Mouse (Mus musculus): ENCODE results near the gene Adgrb2. TPM values are rescaled to one million over a fixed set of nuclear protein-coding genes. Genes with fewer than 3 reads are reported as not detected.

Gene Adgrb2
- polyA plus RNA-seq, 1 experiment: 4.0 TPM

- no peak for DNase-seq (ENCODE audit: low spot score)
These were observed 87.1 kb downstream of the Adgrb2 start for GRCm38 (mm10) chr4:130071758-130072157.

Other genes with a start within 250 kb of the Adgrb2 start
- 21.7 and 39.0 TPM in 2 replicates for gene Khdrbs1, start 242.6 kb upstream of the Adgrb2 start, polyA plus RNA-seq (2012; rRNA removed)
- 121 and 139 TPM in 2 replicates for gene Ptp4a2, start 173.7 kb upstream of the Adgrb2 start, polyA plus RNA-seq (2012; rRNA removed)
- gene Spocd1, start 55.6 kb upstream of the Adgrb2 start, polyA plus RNA-seq (2012; rRNA removed): not detected in 2 replicates
- 97.7 and 118 TPM in 2 replicates for gene Col16a1, start 63.0 kb downstream of the Adgrb2 start, polyA plus RNA-seq (2012; rRNA removed)
- gene Pef1, start 117.7 kb downstream of the Adgrb2 start, polyA plus RNA-seq (2012; rRNA removed): 73.2 and 82.1 TPM in 2 replicates
- 18.8 and 20.0 TPM in 2 replicates for gene Hcrtr1, start 154.5 kb downstream of the Adgrb2 start, polyA plus RNA-seq (2012; rRNA removed)
- 514 and 535 TPM in 2 replicates for gene Tinagl1, start 190.3 kb downstream of the Adgrb2 start, polyA plus RNA-seq (2012; rRNA removed)
- gene Gm853, start 237.5 kb downstream of the Adgrb2 start, polyA plus RNA-seq (2012; rRNA removed): not detected in 2 replicates